Mouse (Mus musculus) E14TG2a.4 (cell line): Measurements from ENCODE around the gene Auh.

Experiments
- H3K27me3 ChIP-seq: 2 replicates; pipeline ENCODE4 v1.6.1; 2014; ENCODE audit warnings: low read length, control low read depth; ENCODE audit not compliant: insufficient read depth
- H3K36me3 ChIP-seq: 2 replicates; pipeline ENCODE4 v1.6.1; 2014; ENCODE audit warnings: low read length, control low read depth; ENCODE audit not compliant: insufficient read depth
- H3K4me1 ChIP-seq: replicated peaks from 2 replicates; pipeline ENCODE4 v1.6.1; 2014; ENCODE audit warnings: low read depth, low read length, control low read depth
- H3K4me3 ChIP-seq: replicated peaks from 2 replicates; pipeline ENCODE4 v1.5.1; 2014; ENCODE audit warnings: mild to moderate bottlenecking, low read length
- H3K9me3 ChIP-seq: 2 replicates; pipeline ENCODE4 v1.6.1; 2014; ENCODE audit warnings: low read length, control low read depth
- CTCF ChIP-seq: conservative IDR thresholded peaks from 2 replicates; pipeline ENCODE4 v1.5.1; 2014; ENCODE audit warnings: low read length
- NANOG ChIP-seq: IDR thresholded peaks from 2 replicates; pipeline ENCODE4 v1.6.1; 2014; ENCODE audit warnings: borderline replicate concordance, low read length, mixed read lengths
- POU5F1 ChIP-seq: IDR thresholded peaks from 2 replicates; pipeline ENCODE4 v1.6.1; 2014; ENCODE audit warnings: low read length, borderline replicate concordance

The Auh gene

DNA sequence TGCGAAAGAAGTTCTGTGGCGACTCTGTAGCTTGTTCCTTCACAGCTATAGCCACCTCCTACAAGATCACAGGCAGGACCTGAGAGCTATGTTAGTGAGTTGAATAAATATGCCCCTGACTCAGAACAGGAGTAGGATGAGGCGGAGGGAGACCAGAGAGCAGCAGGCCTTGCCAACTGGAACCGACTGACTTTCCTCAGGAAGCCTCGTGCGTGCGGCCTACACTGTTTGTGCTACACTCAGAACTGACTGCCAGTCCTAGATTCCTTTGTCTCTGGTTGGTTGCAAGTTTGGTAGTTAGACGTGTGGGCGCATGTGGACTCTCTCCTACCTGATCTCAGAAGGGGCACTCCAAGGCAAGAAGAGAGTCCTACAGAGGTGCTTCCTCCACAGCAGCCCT, 50.2 kb downstream of the Auh start:
- Histone ChIP-seq H3K27me3 (no peaks in the 10 kb centered on the region), H3K4me1 (peaks cover 72% of the 10 kb centered on the region), H3K4me3 (0 out of 2 replicates have a peak overlapping the region, but pooled peaks have one; percentile 4), H3K36me3 (no peaks in the 10 kb centered on the region), H3K9me3 (no peaks in the 10 kb centered on the region)
- no peak for TF ChIP-seq POU5F1
- no peak for TF ChIP-seq NANOG
- no peak for TF ChIP-seq CTCF

DNA sequence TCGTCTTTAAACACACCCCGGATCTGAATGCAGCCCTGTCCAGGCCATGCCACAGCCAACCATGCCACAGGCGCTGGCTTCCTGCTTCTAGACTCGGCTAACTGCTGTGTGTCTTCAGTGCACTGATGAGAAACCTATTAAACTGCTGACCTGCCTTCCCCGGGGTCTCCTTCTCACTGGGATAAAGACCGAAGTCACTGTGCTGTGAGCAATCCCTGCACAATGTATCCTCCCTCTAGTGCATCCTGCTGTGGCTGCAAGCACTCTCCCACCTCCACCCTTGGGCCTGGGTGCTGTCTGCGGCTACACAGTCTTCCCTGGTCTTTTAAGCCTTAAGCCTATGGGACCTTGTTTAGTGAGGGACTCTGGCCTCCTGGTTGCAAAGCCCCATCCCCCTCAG, 50.7 kb downstream of the Auh start:
- Histone ChIP-seq H3K27me3 (no peaks in the 10 kb centered on the region), H3K9me3 (no peaks in the 10 kb centered on the region), H3K36me3 (no peaks in the 10 kb centered on the region), H3K4me3 (0 out of 2 replicates have a peak overlapping the region, but pooled peaks have one; percentile 4), H3K4me1 (peaks cover 68% of the 10 kb centered on the region)
- no peak for TF ChIP-seq CTCF
- TF ChIP-seq POU5F1 = no peak
- TF ChIP-seq NANOG = no peak

DNA sequence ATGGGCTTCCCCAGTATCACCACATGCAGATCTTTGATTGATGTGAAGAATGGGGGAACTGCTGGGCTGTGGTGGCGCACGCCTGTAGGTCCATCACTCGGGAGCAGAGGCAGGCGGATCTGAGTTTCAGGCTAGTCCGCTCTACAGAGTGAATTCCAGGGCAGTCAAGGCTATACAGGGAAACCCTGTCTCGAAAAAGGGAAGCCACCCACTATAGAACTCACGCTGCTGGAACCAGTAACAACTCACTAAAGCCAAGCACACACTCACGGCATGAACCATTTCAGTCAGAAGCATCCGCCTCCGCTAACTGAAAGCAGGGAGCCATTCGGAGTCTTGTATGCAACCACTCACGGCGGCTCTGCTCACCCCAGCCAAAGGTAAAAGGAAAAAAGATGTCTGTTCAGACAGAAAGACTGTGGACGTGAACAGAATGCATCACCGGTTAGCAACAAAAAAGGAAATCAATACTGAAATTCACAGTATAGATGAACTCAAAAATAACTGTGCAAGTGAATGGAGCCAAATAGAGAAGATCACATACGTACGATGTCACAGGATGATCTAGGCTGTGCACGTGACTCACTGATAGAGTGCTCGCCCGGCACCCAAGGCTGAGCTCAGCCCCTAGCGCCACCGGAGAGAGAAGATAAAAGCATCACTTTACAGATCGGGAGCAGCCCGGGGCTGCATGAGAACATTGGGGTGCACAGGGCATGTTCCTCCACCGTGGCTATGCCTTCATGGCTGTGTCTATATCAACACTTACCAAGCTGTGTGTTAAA, 53.7 kb downstream of the Auh start:
- Histone ChIP-seq H3K9me3 (no peaks in the 10 kb centered on the region), H3K4me3 (peak overlapping the region; percentile 23; the same call in 1 of the 2 replicates), H3K4me1 (peaks cover 40% of the 10 kb centered on the region), H3K36me3 (no peaks in the 10 kb centered on the region), H3K27me3 (no peaks in the 10 kb centered on the region)
- TF ChIP-seq POU5F1 = no peak
- no peak for TF ChIP-seq CTCF
- TF ChIP-seq NANOG = no peak

DNA sequence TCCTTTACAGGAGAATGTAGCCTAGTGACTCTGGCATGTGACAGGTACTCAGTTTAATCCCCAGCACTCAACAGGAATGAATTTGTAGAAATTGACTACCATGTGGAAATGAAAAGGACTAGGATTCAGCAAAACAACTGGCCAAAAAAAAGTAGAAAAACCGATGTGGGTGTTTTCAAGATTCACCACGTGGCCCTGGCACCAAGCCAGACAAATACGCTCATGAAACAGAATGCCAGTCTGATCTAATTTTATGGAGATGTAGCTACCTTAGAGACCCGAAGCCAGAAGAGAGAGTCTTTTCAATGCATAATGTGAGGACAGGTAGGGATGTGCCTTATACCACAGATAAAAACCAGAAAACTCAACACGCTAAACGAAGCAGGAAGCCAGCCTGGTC, 54.4 kb downstream of the Auh start:
- Histone ChIP-seq H3K4me1 (peaks cover 34% of the 10 kb centered on the region), H3K9me3 (no peaks in the 10 kb centered on the region), H3K27me3 (no peaks in the 10 kb centered on the region), H3K4me3 (no peak overlapping the region), H3K36me3 (no peaks in the 10 kb centered on the region)
- TF ChIP-seq CTCF (no peak), POU5F1 (no peak), NANOG (no peak)

DNA sequence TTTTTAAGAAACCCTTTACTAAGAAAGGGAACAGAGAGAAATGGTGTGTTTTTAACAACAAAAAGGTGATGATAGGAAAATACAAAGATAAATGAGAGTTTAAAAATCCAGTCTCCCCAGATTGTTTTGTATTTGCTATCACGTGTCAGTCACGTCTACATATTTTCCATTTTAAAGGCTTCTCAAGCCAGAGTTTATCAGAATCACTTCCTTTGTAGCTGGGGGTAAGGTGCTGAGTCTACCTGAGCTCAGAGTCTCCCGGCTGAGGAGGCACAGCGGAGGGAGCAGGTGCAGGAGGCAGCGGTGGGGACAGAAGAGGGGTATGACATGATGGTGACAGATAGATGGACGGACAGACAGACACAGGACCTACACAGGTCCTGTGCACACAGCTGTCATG, 55.1 kb downstream of the Auh start:
- Histone ChIP-seq H3K4me1 (peaks cover 26% of the 10 kb centered on the region), H3K9me3 (no peaks in the 10 kb centered on the region), H3K36me3 (no peaks in the 10 kb centered on the region), H3K4me3 (no peak overlapping the region), H3K27me3 (no peaks in the 10 kb centered on the region)
- TF ChIP-seq NANOG (no peak), POU5F1 (no peak), CTCF (no peak)

DNA sequence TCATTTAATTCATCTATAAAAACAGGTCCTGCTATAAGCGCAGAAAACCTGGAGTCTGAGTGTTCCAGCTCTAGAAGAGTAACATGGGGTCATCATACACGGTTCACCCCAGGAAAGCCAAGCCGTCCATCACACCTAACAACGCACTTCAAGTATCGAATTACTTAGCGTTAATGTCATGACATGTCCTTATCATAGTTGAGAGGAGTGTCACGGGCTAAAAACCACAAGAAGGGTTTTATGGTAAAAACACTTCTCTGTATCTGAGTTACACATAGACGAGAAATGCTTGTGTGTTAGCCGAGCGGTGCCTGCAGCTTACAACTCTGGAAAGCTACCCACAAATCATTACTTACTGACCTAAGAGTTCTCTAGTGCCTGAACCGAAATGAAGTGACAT, 55.6 kb downstream of the Auh start:
- Histone ChIP-seq H3K4me3 (no peak overlapping the region), H3K27me3 (no peaks in the 10 kb centered on the region), H3K36me3 (no peaks in the 10 kb centered on the region), H3K9me3 (no peaks in the 10 kb centered on the region), H3K4me1 (peaks cover 22% of the 10 kb centered on the region)
- TF ChIP-seq POU5F1 (no peak), NANOG (no peak), CTCF (no peak)

DNA sequence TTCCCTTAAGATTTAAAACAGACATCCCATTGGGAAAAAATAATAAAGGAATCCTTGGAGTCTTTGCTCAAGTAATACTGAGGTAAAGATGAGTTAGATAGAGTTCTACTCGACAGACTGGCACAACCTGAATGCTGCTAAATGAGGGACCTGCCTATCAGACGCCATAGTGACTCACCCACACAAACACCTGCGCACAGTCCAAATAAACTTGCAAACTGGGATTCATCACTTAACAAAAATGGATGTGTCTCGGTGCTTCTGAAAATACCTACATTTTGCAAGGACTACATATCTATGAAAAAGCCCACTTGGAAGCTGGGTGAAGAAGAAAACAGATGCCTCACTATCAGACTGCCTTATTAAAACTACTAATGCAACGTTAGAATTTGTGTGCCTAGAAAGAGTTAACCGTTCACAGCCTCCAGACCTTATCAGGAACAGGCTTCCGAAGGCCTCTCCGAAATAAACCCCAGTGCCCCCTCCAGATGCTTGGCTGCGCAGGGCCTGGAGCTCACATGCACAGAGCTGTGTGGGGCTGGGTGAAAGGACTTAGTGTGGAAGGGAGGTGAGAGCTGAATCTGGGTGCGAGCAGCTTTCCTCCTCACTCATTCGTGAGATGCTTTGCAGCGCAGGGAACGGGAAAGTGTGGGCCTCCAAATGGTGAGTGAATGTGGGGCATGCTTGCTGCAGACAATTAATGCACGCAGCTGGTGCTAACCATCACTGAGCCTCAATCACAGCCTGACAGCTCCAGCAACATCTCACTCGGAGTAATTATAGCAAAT, 63.3 kb downstream of the Auh start:
- no peaks in the 10 kb centered on the region for H3K9me3 ChIP-seq
- H3K4me1 ChIP-seq = peaks cover 4% of the 10 kb centered on the region
- H3K36me3 ChIP-seq = no peaks in the 10 kb centered on the region
- TF ChIP-seq CTCF (no peak), POU5F1 (no peak), NANOG (no peak)
- H3K4me3 ChIP-seq = no peak overlapping the region
- H3K27me3 ChIP-seq = no peaks in the 10 kb centered on the region

DNA sequence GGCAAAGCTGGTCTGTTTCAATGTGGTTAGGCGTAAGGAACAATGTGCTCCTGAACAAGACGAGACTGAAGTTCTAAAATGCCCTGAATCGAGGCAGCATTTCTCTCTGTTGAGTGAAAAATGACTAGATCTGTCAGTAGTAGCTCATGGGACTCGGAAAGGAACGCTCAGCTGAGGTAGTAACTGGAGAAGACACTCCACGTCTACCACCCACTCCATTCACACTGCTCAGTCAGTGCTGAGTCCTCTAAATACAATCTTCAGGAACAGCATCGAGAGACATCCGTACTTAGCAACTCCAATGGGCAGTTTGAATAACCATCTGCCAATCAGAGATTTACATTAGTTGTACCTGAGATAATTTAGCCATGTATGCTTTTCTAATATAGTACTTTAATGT, 66.0 kb downstream of the Auh start:
- Histone ChIP-seq H3K4me1 (peaks cover 6% of the 10 kb centered on the region), H3K36me3 (no peaks in the 10 kb centered on the region), H3K27me3 (no peaks in the 10 kb centered on the region), H3K9me3 (no peaks in the 10 kb centered on the region), H3K4me3 (no peak overlapping the region)
- TF ChIP-seq CTCF (no peak), NANOG (no peak), POU5F1 (no peak)
